Mouse (Mus musculus) embryonic facial prominence, embryonic 12.5 days (tissue): ENCODE results near the gene Znfx1. TPM values are rescaled to one million over a fixed set of nuclear protein-coding genes. Genes with fewer than 3 reads are reported as not detected.

Experiments
- ATAC-seq: fragments of 200-750 bp; cut with Nextera tagmentation; 2 replicates; pipeline ENCODE4 v1.8.0; 2017; ENCODE audit not compliant: insufficient number of reproducible peaks, insufficient read depth, low FRiP score, low TSS enrichment
- H3K27ac ChIP-seq: fragments of 300-500 bp; sonication (generic); 2 replicates; pipeline ENCODE4 v1.5.1; 2016; ENCODE audit warnings: mild to moderate bottlenecking
- H3K27me3 ChIP-seq: fragments of 300-500 bp; sonication (generic); 2 replicates; pipeline ENCODE4 v1.6.1; 2016; ENCODE audit warnings: mild to moderate bottlenecking, moderate library complexity
- H3K36me3 ChIP-seq: fragments of 300-500 bp; sonication (generic); 2 replicates; pipeline ENCODE4 v1.6.1; 2016; ENCODE audit warnings: mild to moderate bottlenecking
- H3K4me1 ChIP-seq: fragments of 300-500 bp; sonication (generic); 2 replicates; pipeline ENCODE4 v1.6.1; 2016
- H3K4me2 ChIP-seq: fragments of 300-500 bp; sonication (generic); replicated peaks from 2 replicates; pipeline ENCODE4 v1.6.1; 2016; ENCODE audit warnings: mild to moderate bottlenecking, moderate library complexity
- H3K4me3 ChIP-seq: fragments of 300-500 bp; sonication (generic); 2 replicates; pipeline ENCODE4 v1.5.1; 2016; ENCODE audit warnings: mild to moderate bottlenecking
- H3K9ac ChIP-seq: fragments of 300-500 bp; sonication (generic); 2 replicates; pipeline ENCODE4 v1.6.1; 2016; ENCODE audit warnings: mild to moderate bottlenecking, moderate library complexity
- H3K9me3 ChIP-seq: fragments of 300-500 bp; sonication (generic); 2 replicates; pipeline ENCODE4 v1.6.1; 2016; ENCODE audit warnings: mild to moderate bottlenecking, moderate library complexity
- WGBS: fragments of 180-500 bp; shearing (Covaris S2); methylation state at CpG from one replicate; pipeline ENCODE4 v1.1.7; 2016; 5-methylcytosine and 5-hydroxymethylcytosine counted together
- polyA plus RNA-seq: library from polyadenylated mRNA; unstranded; fragments of >200 nt; fragmentation: Nextera tagmentation; extraction: Ambion mirVana; gene quantifications from 2 replicates; pipeline ENCODE4 v1.2.1, GENCODE M21; 2016

The Znfx1 gene
- polyA plus RNA-seq, 1 experiment from 2014 or later = 7.6 TPM

- no peak overlapping the region for H3K4me2 ChIP-seq
- no peak overlapping the region for H3K27ac ChIP-seq
- H3K36me3 ChIP-seq = no peaks in the 10 kb centered on the region
- H3K4me3 ChIP-seq = no peak overlapping the region
- no peaks in the 10 kb centered on the region for H3K9me3 ChIP-seq
- 88% methylated on average over 2 of the region's 2 CpGs for WGBS
- no peaks in the 10 kb centered on the region; the same call in 1 of the 2 replicates for H3K27me3 ChIP-seq
- no peaks in the 10 kb centered on the region for H3K4me1 ChIP-seq
- ATAC-seq = no peak
- no peak overlapping the region for H3K9ac ChIP-seq
Observed at GRCm38 (mm10) chr2:167006355-167006754, 56.5 kb downstream of the Znfx1 start.

GRCm38 (mm10) chr2:167004099-167004854 is 58.5 kb downstream of the Znfx1 start:
- no peaks in the 10 kb centered on the region for H3K4me1 ChIP-seq
- WGBS = 48% methylated on average over 8 of the region's 8 CpGs
- H3K4me3 ChIP-seq = no peak overlapping the region
- H3K27ac ChIP-seq = no peak overlapping the region
- H3K27me3 ChIP-seq = no peaks in the 10 kb centered on the region; the same call in 1 of the 2 replicates
- no peaks in the 10 kb centered on the region for H3K36me3 ChIP-seq
- H3K4me2 ChIP-seq = no peak overlapping the region
- no peak for ATAC-seq
- H3K9me3 ChIP-seq = no peaks in the 10 kb centered on the region
- no peak overlapping the region for H3K9ac ChIP-seq

- Histone ChIP-seq H3K27ac (no peak overlapping the region), H3K4me2 (no peak overlapping the region), H3K4me3 (no peak overlapping the region), H3K9me3 (no peaks in the 10 kb centered on the region), H3K36me3 (no peaks in the 10 kb centered on the region), H3K9ac (no peak overlapping the region), H3K4me1 (no peaks in the 10 kb centered on the region), H3K27me3 (no peaks in the 10 kb centered on the region; the same call in 1 of the 2 replicates)
- 47% methylated on average over 9 of the region's 9 CpGs for WGBS
- ATAC-seq = no peak
Observed at GRCm38 (mm10) chr2:167001486-167001885, 61.3 kb downstream of the Znfx1 start.

DNA sequence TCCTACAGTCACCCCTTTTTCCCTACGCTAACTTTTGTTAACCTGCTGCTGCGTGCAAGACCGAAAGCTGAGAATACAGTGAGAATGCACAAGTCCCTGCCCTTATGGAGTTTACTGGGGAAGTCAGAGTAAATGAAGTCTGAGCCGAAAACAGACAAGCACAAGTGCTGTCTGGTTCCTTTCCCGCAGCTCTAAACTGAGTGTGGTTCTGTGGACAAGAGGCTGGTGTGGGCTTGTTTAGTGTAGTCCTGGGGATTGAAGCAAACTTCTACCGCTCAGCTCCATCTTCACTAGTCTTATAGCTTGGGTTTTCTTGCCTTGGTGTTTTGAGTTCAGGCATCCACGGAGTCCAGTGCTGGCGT is 66.3 kb downstream of the Znfx1 start:
- peak overlapping the region; percentile 92 for H3K4me3 ChIP-seq
- H3K36me3 ChIP-seq = no peaks in the 10 kb centered on the region
- H3K27ac ChIP-seq = peak overlapping the region; percentile 99
- no peaks in the 10 kb centered on the region for H3K9me3 ChIP-seq
- ATAC-seq = no peak
- H3K9ac ChIP-seq = peak overlapping the region; percentile 97
- WGBS = 41% methylated on average over 8 of the region's 8 CpGs
- peak overlapping the region; percentile 88 for H3K4me2 ChIP-seq
- H3K4me1 ChIP-seq = peaks cover 30% of the 10 kb centered on the region
- no peaks in the 10 kb centered on the region for H3K27me3 ChIP-seq

- peaks cover 35% of the 10 kb centered on the region for H3K4me1 ChIP-seq
- peak within 1 kb of the TSS; percentile 97 for H3K9ac ChIP-seq
- ATAC-seq = peak; percentile 99
- under 1% methylated on average over 84 of the region's 88 CpGs for whole genome bisulfite sequencing
- peak within 1 kb of the TSS; percentile 99 for H3K27ac ChIP-seq
- peak within 1 kb of the TSS; percentile 92 for H3K4me3 ChIP-seq
- no peaks in the 10 kb centered on the region for H3K36me3 ChIP-seq
- no peaks in the 10 kb centered on the region for H3K27me3 ChIP-seq
- H3K9me3 ChIP-seq = no peaks in the 10 kb centered on the region
- H3K4me2 ChIP-seq = peak within 1 kb of the TSS; percentile 88
Observed at GRCm38 (mm10) chr2:166995796-166996532, 66.9 kb downstream of the Znfx1 start, which contains the start of gene Stau1. Stau1 (minus strand) TSS chr2:166996299.

- peaks cover 39% of the 10 kb centered on the region for H3K4me1 ChIP-seq
- no peaks in the 10 kb centered on the region for H3K36me3 ChIP-seq
- no peaks in the 10 kb centered on the region for H3K27me3 ChIP-seq
- no peaks in the 10 kb centered on the region for H3K9me3 ChIP-seq
- 3% methylated on average over 28 of the region's 28 CpGs for WGBS
- no peak for ATAC-seq
- peak overlapping the region; percentile 88 for H3K4me2 ChIP-seq
- peak overlapping the region; percentile 92 for H3K4me3 ChIP-seq
- H3K9ac ChIP-seq = peak overlapping the region; percentile 97
- H3K27ac ChIP-seq = peak overlapping the region; percentile 99
Observed at GRCm38 (mm10) chr2:166995021-166995795, 67.6 kb downstream of the Znfx1 start.

- Histone ChIP-seq H3K36me3 (no peaks in the 10 kb centered on the region), H3K4me1 (peaks cover 39% of the 10 kb centered on the region), H3K27me3 (no peaks in the 10 kb centered on the region), H3K4me3 (no peak overlapping the region), H3K9me3 (no peaks in the 10 kb centered on the region), H3K27ac (0 out of 2 replicates have a peak overlapping the region, but pooled peaks have one; percentile 13), H3K9ac (no peak overlapping the region), H3K4me2 (no peak overlapping the region)
- no peak for ATAC-seq
Observed at GRCm38 (mm10) chr2:166991945-166992344, 70.9 kb downstream of the Znfx1 start.

DNA sequence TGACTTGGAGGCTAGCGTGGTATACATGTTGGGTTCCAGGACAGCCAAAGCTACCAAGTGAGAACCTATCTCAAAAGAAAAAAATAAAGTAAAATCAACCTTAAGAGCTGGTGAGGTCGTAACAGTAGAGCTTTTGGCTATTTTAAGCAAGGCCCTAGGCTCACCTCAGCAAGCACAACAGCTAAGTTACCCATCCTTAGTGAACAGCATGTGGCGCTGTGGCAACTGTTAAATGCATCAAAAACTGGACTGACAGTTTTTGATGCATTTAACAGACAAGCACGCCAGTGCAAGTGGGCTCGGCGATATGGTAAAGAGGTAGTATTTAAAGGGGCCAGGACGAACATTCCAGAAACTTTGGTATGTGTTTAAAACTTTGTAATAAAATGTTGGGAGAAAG is 72.0 kb downstream of the Znfx1 start:
- Histone ChIP-seq H3K4me3 (no peak overlapping the region), H3K27ac (no peak overlapping the region), H3K36me3 (no peaks in the 10 kb centered on the region), H3K4me2 (no peak overlapping the region), H3K27me3 (no peaks in the 10 kb centered on the region), H3K9ac (no peak overlapping the region), H3K9me3 (no peaks in the 10 kb centered on the region), H3K4me1 (peaks cover 39% of the 10 kb centered on the region)
- no peak for ATAC-seq
- 79% methylated on average over 7 of the region's 7 CpGs for WGBS

Other genes with a start within 250 kb of the Znfx1 start
- gene Cse1l, start 157.0 kb downstream of the Znfx1 start, polyA plus RNA-seq = 152 and 164 TPM in 2 replicates
- 112 TPM in 2 replicates for gene Stau1, start 66.7 kb downstream of the Znfx1 start, polyA plus RNA-seq
- gene Ddx27, start 47.8 kb downstream of the Znfx1 start, polyA plus RNA-seq = 57.4 and 60.2 TPM in 2 replicates
- 0.93 and 1.3 TPM in 2 replicates for gene Kcnb1, start 127.1 kb upstream of the Znfx1 start, polyA plus RNA-seq
- 17.7 and 19.1 TPM in 2 replicates for gene Ptgis, start 177.6 kb upstream of the Znfx1 start, polyA plus RNA-seq